Mouse (Mus musculus) gastrocnemius, postnatal 14 days (tissue): ENCODE measurements at regions not wholly inside any gene's neighbourhood (a gene's known extent, or its start where the extent isn't known, plus 50 kb on each side); places are given as distances from the start of the nearest gene placed in this dataset.

Experiments
- DNase-seq: peaks from one replicate; pipeline ENCODE4 v3.0.0; 2021; ENCODE audit warnings: mixed read lengths
- intact Hi-C: fragments of 180-260 bp; cut with DNase I; formaldehyde crosslinking; loops from one replicate; pipeline ENCODE4 v1.15.1; 2025; ENCODE audit warnings: low total_unique reads

- intact Hi-C loops: no loop called here
- peak; percentile 22 for DNase-seq
Measured at GRCm38 (mm10) chr2:59406976-59407375, 77.5 kb upstream of the Dapl1 start.

- DNase-seq: peak; percentile 63
- intact Hi-C loops: no loop called here
Measured at GRCm38 (mm10) chr2:59407512-59407988, 76.9 kb upstream of the Dapl1 start.

GRCm38 (mm10) chr2:59408040-59408587, 76.3 kb upstream of the Dapl1 start:
- intact Hi-C loops: no loop called here
- DNase-seq: no peak

- DNase-seq: no peak
- intact Hi-C loops: no loop called here
Measured at GRCm38 (mm10) chr2:59414612-59415011, 69.8 kb upstream of the Dapl1 start.

GRCm38 (mm10) chr2:59416491-59417195, 67.8 kb upstream of the Dapl1 start:
- intact Hi-C loops: no loop called here
- DNase-seq: no peak

GRCm38 (mm10) chr2:59417384-59417955, 67.0 kb upstream of the Dapl1 start:
- no peak for DNase-seq
- intact Hi-C loops: no loop called here

GRCm38 (mm10) chr2:59420496-59420895, 64.0 kb upstream of the Dapl1 start:
- intact Hi-C loops: no loop called here
- DNase-seq: no peak

GRCm38 (mm10) chr2:59422291-59423242, 61.9 kb upstream of the Dapl1 start:
- DNase-seq: no peak
- intact Hi-C loops: no loop called here

- no peak for DNase-seq
- intact Hi-C loops: no loop called here
Measured at GRCm38 (mm10) chr2:59424205-59424604, 60.2 kb upstream of the Dapl1 start.

- DNase-seq: no peak
- intact Hi-C loops: no loop called here
Measured at GRCm38 (mm10) chr2:59424729-59425128, 59.7 kb upstream of the Dapl1 start.

- intact Hi-C loops: no loop called here
- DNase-seq: no peak
Measured at GRCm38 (mm10) chr2:59425876-59426275, 58.6 kb upstream of the Dapl1 start.

GRCm38 (mm10) chr2:59431466-59431865, 53.0 kb upstream of the Dapl1 start:
- DNase-seq: no peak
- intact Hi-C loops: loop anchor here (10.0 kb wide), 1 partner anchor 727 kb away; no protein-coding TSS in a partner anchor

GRCm38 (mm10) chr2:59431867-59432266, 52.6 kb upstream of the Dapl1 start:
- intact Hi-C loops: loop anchor here (10.0 kb wide), 1 partner anchor 727 kb away; no protein-coding TSS in a partner anchor

More at GRCm38 (mm10) chr2:59431867-59432266, 52.6 kb upstream of the Dapl1 start:
- no peak for DNase-seq
